Mouse (Mus musculus): ENCODE data around the gene Pld1.
"Not testable (repeated sequence)": the region's sequence is repeated elsewhere in the genome, so short reads cannot be mapped to it uniquely, and the experiment has no call there.

Gene Pld1

DNA sequence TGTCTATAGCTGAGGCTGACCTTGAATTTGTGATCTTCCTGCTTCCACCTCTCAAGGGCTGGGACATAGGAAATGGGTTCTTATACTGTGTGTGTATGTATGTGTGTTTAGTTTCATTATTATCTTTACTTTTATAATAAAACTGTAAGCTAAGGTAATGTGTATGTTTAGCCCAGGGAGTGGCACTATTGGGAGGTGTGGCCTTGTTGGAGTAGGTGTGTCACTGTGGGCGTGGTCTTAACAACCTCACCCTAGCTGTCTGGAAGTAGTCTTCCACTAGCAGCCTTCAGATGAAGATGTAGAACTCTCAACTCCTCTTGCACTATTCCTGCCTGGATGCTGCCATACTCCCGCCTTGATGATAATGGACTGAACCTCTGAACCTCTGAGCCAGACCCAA lies 6.9 kb downstream of the Pld1 start:
- not testable (repeated sequence) for DNase-seq

DNA sequence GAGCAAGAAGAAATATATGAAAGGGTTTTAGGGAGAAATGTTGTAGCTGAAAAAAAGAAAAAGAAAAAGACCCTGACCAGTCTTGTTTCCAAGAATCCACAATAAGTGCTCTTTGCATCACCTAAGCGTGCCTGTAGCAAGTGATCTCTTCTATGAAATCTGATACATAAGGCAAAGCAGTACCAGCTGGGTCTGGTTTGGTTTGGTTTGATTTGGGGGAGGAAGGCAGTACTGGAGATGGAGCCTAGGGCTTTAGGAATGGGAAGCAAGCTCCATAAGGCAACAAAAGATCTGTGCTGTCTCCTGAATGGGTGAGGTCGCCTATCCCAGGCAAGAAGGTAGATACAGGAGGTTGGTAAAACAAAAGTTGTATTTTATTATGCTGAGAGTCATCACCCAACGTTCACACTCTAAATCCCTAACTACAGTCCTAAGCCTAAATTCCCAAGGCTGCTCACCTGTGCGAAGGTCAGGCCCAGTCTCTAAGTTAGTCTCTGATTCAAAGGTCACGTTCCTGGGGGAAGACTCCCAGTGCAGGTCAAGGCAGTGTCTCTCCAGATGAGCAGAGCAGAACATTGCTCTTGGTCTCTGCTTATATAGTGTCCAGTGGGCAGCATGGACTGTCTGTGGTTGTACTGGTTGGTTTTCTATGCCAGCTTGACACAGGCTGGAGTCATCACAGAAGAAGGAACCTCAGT lies 10.8 kb downstream of the Pld1 start:
- DNase-seq, result no peak

DNA sequence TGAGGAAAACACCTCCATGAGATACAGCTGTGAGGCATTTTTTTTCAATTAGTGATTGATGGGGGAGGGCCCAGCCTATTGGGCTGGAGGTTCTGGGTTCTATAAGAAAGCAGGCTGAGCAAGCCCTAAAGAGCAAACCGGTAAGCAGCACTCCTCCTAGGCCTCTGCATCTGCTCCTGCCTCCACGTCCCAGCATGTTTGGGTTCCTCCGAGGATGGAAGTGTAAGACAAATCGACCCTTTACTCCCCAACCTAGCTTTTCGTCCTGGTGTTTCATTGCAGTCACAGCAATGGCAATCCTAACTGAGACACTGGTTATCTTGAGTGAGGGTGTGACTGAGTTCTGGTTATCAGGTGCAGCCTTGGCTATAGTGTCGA lies 11.4 kb downstream of the Pld1 start:
- no peak for DNase-seq

DNA sequence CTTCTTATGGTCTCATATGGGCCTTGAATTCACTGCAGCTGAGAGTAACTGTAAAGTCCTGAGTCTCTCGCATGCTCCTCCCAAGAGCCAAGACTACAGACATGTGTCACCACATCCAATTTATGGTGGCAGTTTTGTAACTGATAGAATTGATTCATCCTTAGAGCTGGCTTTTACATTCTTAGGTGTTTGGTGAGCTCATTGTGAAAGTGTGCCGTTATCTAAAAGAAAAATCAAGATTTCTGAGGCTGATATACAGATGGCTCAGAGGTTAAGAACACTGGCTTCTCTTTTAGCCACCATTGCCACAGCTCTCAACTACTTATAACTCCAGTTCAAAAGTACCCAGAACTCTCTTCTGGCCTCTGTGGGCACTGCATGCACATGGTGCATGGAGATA lies 12.2 kb downstream of the Pld1 start:
- DNase-seq, result no peak

DNA sequence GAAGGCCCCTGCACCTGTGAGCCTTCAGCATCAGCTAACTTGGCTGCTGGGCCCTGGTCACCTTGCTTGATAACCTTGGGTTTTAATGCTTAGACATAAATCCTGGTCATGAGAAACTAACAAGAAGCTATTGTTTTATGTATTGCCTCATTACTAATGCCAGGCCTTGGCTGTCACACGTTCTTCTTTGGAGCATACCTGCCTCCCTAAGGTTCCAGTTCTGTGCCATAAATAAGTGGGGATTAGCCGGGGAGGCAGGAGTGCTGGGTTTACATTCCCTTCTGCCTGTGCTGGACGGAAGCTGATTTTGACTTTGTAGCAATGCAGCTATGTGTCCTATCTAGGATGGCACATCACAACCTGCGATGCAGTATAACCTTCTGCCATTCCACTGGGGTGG lies 13.2 kb downstream of the Pld1 start:
- no peak for DNase-seq

DNA sequence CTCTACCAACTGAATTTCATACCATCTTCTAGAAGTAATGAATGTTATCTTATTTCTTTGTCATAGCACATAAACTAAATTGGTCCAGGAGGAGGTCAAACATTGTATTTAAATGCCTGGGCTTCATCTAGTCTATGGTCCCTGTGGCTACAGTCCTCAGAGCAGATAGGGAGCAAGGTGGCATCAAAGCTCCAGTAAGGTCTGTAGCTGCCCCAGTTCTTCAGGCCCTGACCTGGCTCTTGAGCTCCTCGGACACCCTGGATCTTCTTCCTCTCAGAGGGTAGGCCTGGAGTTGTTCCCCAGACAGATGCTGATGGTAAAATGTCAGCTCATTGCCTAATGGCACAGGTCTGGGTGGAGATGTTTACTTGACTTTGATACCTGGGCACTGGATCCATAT lies 17.5 kb downstream of the Pld1 start:
- no peak for DNase-seq

DNA sequence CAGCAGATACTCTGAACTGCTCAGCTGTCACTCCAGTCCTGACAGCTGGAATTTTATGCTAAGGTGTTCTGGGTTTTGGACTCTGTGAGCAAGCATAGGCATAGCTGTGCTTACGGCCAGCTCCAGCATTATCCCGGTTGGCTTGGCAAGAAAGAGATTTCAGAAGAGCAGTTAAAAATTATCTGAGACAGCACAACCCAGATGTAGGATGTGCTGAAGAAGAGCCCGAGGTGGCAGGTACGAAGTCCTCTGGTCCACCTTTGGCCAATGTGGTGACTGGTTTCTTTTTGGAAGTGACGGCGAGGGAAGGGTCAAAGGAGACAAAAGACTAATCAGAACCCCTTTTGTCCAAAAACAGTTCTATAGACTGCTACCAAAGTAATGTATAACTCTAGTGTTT lies 20.7 kb downstream of the Pld1 start:
- DNase-seq, result no peak

DNA sequence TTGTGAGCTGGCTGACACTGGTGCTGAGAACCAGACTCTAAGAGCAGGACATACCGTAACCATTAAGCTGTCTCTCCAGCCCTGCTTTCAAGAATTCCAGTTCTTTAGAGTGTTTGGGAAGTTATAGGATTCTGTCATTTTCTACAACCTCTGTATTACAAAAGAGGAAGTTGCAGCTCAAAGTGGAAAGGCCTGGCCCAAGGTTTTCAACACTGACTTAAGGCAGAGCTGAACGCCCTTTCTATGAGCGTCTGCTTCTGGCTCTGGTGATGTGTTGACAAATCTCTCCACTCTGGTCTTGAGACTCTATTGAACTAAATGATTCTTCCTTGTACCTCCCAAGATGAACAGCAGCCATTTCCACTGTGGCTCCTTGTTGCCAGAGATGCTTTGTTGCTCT lies 22.7 kb downstream of the Pld1 start:
- DNase-seq, result peak; percentile 28

DNA sequence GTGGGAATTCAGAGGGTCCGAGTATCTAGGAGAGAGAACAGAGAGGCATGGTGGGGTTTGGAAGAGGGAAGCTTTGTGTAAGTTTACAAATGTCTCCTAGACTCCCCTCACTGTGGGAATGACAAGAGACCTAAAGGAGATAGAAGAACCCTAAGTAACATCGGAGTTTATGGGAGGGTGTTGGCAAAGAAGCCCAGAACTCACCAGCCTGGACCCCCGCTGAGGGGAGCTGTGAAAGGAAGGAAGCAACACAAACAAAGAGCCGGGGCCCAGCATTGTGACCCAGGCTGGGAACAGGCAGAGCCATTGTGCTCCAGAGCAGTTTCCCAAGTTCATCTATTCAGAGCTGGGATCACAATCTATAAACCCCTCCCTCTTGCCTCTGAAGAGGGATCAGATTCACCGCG lies 25.3 kb downstream of the Pld1 start:
- DNase-seq, result no peak

DNA sequence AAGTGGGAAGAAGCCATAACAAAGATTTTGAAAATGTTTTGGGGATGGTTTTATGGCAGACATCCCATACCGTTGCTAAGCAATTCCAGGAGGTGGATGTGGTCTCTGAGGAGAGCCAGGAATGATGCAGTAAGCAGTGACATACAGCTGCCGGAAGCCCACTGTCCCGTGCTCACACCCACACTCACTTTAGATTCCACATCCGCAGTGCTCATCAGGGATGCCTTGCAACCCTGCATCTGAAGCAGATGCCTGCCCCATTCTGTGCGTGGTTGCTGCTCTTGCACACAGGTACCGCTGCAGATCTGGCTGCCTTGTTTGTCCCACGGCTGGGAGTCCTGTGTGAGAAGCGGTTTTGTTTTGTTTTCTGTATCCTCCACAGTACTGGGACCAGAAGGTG lies 30.2 kb downstream of the Pld1 start:
- no peak for DNase-seq

DNA sequence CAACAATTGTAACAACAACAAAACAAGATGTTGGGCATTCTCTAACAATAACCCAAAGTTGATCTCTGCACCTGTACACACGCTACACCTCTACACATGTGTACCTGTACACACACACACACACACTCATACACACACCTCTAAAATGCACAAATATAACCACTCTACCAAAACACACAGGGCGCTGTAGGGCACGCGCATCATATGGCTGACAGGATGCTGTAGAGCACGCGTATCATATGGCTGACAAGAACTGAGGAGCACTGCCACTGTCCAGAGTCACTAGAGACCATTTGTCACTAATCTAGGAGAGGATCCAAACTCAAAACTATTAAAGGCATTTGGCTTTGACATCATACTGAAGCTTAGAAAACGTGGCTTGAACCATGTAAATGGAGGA lies 35.4 kb downstream of the Pld1 start:
- DNase-seq, result no peak

DNA sequence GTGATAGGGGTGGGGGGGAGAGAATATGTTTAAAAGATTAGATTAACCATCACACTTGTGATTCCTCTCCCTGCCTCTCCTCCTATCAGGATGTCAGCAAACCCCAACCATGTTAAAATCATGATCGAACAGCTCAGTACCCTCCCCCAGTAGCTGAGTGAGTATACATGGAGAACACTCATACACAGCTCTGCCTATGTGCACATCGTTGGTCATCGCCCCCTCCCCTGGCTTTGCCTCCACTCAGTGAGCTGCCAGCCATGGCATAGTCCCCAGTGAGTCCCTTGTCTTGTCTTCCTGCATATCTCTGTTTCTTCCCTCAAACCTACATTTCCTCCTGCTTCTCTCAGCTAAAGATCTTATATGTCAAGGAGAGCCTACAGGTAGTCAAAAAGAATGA lies 36.5 kb downstream of the Pld1 start:
- DNase-seq, result no peak

DNA sequence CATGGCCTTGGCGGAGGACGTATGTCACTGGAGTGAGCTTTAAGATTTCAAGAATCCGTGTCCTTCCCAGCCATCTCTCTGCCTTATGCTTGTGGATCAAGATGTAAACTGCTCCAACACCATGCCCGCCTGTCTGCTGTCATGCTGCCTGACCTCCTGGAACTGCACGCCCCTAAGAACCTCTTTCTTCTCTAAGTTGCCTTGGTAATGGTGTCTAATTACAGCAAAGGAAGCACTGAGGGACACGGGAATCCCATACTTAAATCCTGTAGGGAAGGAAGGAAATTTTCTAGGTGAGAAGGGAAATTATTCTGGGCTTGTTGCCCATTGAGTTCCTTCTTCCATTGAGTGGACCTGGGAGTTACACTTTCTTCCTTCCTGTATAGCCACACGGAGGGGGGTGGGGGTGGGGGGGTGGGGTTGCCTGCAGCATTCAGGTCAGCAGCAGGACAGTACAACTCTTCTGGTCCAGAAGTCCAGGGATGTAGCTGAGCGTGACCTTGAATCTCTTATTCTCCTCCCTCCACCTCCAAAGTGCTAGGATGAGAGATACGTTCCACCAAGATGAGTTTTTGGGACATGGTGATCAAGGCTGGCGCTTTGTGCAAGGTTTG lies 38.5 kb downstream of the Pld1 start:
- DNase-seq, result no peak

DNA sequence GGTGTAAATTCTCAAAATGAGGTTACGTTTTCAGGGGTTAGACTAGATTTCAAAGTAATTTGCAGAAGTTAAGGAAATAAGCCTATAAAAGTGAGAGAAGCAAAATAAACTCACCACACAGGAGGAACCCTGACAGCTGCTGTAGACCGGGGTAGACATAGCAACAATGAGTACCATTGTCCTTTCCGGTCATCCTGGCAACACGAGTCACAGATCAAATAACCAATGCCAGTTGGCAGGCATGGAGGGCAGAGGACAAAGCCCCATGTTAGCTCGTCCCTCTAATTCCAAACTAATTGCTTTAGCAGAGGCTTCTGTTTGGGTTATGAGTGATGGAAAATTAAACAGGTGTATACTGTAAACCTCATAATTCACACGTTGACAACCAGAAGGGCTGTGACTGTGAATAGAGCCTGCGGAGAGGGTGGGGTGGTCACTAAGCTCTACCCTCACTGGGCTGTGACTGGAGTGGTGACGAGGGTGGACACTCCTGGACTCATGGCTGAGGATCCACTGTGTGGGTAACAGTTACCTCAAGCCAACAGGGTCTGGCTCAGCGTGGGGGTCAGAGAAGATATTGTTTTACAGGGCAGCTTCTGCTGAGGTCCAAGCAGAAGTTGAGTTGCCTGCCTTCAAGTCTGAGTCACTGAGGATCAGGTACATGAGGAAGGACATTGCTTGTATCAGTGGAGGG lies 39.7 kb downstream of the Pld1 start:
- no peak for DNase-seq

DNA sequence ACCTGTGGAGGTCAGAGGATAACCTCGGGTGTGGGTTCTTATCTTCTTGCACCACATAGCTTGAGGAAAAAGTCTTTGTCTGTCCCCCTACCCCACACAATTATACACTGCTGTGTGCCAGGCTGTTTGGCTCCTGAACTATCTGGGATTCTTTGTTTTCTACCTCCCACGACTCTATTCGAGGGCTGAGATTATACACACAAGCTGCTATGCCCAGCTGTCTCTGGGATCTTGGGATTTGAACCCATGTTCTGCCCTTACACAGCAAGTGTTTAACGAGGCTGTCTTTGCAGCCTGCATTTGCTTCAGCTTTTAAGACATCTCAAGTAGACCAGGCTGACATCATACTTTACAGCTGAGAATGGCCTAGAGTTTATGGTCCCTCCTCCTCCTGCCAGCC lies 43.1 kb downstream of the Pld1 start:
- DNase-seq, result no peak

DNA sequence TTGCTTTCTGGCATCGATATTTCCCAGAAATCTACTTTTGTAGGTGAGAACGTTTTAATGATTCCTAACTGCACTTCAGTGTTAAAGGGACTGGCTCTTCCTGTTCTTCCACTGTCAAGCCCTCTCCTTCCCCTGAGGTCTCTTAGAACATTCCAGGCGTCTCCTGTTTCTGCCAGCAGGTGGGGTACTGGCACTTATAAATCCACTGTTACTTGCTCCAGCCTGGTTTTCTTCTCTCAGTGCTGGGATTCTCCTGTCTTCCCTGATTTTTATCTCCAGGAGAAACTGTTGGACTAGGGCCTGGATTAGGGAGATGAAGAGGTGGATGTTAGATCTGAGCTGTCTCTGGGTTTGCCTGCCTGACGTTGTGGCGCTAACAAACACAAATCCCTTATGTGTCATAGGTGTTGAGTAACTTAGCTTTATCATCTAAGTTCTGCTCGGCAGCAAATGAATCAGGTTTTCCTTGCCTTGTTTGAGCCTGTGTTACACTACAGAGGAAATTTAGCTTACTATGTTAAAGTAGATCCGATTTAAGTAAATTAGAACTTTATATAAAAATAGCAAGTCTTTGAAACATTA lies 44.0 kb downstream of the Pld1 start:
- peak; percentile 94 for DNase-seq

DNA sequence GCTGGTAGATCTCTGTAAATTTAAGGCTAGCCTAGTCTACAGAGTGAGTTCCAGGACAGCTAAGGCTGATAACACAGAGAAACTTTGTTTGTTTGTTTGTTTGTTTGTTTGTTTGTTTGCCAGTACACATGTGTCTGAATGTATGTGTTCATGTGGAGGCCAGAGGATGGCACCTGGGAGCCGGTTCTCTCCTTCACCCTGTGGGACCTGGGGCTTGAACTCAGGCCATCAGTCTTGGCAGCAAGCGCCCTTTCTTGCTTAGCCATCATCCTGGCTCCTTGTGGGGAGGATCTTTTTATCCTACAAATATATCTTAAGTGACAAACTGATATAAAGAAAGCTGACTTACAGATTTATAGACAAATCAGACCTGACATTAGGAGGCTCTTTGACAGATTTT lies 44.8 kb downstream of the Pld1 start:
- no peak for DNase-seq

DNA sequence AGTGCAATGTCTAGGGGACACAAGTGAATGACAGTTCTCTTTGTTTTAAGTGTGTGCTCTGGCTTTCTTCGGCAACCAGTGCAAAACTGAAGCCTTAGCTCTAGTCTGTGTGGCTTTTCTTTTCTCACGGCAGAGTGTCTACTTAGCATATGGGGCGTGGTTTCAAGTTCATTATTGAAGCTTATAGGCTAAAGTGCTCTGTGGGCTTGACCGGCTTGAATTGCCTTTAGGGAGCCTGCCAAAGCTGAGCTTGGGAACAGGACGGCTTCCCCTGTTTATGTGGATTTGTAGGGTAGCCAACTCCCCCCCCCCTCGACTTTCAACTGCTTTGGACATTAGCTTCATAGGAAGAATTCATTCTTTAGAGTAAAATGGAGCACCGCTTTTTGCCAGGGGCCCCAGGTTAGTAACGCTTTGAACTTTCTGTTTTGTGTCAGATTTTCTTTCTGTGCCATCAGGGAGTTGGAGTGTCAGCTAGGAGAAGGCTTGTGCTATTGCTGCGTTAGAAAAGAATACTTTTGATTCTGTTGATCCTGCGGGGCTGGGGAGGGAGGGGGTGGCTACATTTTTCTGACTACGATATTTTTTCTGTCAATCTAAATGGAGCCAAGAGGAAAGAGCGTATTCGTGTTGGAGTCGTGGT lies 45.6 kb downstream of the Pld1 start:
- peak; percentile 92 for DNase-seq

DNA sequence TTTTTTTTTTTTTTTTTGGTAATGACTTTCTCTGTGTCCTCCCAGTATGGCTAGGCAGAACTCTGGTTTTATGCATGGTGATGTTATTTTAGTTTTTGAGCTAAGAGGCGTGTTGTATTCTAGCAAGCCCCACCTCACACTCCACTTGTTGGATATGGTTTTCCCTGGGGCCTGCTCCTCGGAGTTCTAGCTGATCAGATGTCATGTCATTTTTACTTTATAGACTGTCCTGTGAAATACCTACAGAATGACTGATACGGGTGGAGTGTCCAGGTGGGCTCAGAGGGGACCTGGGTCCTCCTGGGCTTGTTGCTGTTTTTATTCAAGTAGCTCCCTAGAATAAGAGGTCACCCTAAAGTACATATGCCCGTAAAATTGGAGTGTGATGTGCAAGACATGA lies 46.1 kb downstream of the Pld1 start:
- no peak for DNase-seq

DNA sequence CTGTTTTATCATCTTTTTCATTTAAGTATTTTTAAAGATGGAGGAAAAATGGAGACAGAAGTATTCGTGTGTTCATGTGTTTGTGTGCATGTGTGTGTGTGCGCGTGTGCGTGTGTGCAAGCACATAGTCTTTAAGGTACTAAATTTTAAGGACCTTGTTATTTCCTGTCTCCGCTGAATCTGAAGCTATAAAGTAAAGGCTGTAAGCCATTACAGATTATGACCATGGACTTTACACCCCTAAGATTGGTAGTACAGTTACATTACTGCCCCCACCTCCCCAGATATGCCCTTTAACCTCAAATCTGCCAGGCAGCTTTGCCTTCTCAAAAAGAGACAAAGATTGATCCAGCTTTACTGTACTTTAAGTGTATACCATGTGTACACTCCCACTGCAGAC lies 46.8 kb downstream of the Pld1 start:
- no peak for DNase-seq

DNA sequence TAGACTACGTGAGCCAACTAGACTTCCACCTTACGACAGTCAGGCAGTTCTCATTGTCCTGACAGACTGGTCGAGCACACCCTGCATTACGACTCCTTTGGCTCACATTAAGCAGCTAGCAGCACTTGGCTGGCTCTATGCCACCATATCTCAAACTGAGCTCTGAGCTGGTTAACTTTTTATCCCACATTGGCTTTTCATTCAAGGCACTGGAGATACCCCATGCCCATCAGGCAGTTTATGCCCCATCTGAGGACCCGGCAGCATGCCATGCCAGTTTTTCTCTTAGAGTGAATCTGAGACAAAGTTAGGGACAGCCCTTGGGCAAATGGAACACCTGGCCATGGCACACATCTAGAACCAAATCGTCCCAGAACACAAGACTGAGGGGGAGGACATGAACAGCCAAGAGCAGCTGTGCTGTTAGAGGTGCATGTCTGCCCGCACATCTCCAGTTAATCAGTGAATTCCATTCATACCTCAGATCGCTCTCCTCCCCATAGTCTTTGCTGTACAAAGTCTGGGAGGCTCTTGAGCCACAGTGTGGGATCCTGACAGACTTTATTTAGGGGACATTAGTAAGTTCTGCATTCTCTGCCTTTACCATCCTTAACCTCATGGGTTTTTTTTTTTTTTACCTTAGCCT lies 49.5 kb downstream of the Pld1 start:
- DNase-seq, result peak; percentile 50

DNA sequence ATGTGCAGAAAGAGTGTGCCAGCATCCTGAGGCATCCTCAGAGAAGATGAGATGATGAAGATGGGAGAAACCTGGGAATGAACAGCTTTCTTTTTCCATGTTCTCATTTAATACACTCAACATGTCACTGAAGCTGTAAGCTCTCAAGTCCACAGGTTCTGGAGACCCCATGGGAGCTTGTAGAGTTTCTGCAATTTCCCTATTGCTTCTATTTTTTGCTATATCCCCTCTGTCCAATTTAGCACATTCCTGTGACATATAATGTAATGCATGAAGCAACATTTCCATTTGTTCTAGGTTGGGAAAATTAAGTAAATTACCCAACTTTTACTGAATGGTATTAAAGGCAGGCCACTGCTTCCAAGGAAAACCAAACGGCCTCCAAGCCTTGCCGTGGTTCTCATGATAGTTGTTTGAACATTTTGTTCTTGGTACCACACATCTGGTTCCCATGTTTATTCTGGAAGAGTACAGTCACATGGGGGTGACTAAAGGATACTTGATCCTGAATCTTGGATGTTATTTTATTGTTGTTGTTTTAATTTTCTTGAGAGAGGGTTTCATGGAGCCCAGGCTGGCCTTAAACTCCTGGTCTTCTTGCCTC lies 52.7 kb downstream of the Pld1 start:
- peak; percentile 52 for DNase-seq

Data from lung, postnatal 36 days (tissue).